Mouse (Mus musculus) CD4-positive helper T cell, adult 2 months (primary cell): ENCODE data around the gene Tbc1d14.

Experiments
- DNase-seq: peaks from one replicate; pipeline ENCODE4 v3.0.0-alpha.2; 2012; ENCODE audit warnings: low read depth, missing footprints, low spot score

Gene Tbc1d14

DNA sequence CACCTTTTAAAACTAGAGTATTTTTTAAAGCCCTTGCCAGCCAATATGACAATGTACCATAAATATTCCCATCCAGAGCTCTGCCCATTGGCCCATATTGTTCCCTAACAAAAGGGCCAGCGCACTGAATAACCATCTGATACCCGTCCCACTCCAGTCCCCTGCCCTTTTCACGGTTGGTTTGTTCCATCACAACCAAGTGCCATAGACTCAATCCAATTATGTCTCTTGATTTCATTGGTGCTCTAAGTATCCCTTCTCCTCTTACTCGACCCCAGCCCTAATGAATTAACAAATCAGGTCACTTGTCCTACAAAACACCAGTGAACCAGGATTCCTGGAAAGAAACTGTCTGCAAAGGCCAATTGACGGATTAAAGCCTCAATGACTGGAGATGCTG lies 129.7 kb downstream of the Tbc1d14 start:
- no peak for DNase-seq

DNA sequence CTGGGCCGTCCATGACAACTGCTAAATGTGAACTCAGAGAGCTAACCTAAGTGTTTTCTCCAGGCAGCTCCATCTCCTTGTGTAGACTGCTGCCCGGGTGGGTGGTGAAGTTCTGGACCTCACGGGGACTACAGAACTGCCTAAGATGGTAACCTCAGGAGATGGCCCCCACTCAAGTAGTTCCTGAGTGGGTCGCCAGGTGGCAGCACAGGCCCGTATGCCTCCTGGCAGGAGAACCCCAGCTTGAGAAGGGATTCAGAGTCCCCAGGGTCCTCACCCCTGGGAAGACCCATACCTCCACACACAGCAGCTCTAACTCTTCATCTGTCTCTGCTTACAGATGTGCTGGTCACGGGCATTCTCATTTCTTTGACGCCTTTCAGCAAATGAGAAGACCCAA lies 130.3 kb downstream of the Tbc1d14 start:
- peak; percentile 82 for DNase-seq

DNA sequence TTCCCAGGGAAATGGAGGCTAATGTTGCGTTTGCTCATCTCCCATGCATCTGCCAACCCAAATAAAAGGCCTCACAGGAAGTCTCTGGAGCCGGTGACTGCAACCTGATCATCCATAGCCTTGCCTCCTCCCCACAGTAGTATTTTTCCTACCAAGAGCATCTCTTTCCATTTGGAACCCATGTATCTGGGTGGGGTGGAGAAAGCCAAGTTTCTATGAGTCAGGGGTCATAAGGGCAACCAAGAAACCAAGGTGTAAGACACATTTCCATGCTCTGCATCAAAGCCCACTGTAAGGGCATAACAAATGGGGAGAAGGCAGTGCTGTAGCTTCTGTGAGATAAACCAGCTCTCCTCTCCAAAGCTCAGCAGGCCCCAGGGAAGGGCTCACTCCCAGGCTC lies 131.8 kb downstream of the Tbc1d14 start:
- DNase-seq, result no peak

DNA sequence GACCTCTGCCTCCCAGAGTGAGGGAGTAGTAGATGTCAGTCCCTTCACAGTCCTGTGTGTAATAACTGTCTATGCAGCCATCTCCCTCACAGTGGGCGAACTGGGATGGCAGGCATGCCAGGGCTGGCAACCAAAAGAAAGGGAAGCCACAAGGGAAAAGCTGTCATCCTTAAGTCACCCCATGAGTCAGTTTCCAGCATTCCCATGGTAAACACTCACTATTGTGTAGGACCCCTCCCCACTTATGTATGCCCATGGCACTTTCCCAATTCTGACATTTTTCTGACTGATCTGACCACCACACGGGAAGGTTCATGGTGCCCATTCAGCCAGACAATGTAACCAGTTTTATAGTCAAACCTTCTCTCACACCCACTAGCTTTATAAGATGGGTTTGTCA lies 132.4 kb downstream of the Tbc1d14 start:
- no peak for DNase-seq

DNA sequence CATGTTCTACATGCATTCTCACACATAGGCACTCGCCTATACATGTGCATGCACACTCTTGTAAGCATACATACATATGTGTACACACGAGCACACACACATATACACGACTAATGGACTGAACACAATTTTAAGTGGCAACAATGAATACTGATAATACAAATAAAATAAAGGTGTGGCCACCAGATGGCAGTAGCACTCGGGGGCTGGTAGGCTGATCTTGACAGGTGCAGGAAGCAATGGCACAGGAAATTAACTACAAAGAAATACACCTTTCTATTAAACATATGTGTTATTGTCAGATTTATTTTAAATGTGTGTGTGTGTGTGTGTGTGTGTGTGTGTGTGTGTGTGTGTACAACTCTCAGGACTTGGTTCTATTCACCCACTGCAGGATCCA lies 134.2 kb downstream of the Tbc1d14 start:
- DNase-seq, result peak; percentile 71

DNA sequence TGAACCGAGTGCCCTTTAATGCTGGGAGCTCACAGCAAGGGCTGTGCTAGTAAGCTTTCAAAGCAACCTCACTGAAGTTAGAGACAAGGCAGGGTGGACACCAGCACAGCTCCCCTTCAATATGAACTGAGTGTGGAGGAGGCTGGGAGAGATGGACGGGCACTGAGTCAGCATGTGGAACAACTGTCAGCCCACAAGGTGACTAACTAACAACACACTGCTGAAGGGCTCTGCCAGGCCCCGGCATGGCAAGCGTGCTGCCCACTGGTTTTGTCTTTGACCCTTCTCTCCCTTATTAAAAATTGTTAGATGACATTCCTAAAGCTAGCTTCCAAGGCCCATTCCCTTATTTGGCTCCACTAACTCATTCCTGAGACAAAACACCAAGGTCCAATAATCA lies 135.4 kb downstream of the Tbc1d14 start:
- no peak for DNase-seq

DNA sequence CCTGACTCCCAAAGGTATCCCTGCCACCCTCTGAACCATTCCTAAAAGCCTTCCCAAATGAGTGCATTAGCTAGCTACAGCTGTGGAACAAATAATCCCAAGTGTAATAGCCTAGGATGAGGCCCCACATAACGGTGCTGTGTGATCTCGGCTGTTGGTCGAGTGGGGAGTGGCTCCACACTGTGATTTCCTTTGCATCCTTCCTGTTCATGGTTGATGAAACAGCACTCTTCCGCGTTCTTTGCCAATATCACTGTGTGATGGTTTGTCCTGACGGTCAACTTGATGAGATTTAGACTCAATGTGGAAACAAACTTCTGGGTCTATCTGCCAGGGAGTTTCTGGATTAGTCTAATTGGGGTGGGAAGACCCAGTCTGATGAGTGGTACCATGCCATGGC lies 140.3 kb downstream of the Tbc1d14 start:
- DNase-seq, result no peak

DNA sequence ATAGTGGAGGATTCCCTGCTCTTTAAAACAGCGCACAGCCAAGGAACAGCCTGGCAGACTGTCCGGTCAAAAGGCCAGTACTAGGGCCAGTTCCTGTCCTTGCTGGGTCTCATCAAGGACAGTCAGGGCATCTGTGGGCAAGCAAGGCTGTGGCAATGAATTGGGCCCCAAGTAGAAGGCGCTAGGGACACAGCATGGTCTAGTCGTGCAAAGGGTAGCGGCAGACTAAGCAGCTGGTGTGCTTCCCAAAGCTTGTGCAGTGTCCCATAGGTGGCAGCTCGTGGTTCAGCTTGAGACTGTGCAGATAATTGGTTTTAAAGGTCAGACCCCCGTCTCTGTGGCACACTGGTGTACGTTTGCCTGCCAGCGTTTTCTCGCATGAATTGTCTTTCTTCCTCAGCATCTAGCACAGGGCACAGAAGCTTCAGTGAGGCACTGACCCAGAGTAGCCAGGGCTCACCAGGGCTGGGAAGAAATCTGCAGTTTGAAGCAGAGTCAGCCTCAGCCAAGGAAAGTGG lies 141.1 kb downstream of the Tbc1d14 start:
- DNase-seq, result no peak

DNA sequence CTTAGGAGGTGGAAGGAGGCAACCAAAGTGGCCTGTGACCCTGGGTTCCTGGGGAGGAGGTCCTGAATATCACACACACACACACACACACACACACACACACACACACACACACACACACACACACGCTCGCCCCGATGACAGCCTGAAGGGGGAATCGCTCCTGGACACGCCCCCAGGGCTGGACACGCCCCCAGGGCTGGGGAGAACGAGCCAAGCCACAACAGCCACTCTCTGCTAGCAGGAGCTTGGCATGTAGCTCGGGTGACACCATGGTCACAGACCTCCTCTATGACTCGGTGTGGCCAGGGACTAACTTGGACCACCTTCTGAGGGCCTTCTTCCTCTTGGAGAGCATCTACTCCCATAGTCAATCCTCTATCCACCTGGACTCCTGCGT lies 142.0 kb downstream of the Tbc1d14 start:
- no peak for DNase-seq

DNA sequence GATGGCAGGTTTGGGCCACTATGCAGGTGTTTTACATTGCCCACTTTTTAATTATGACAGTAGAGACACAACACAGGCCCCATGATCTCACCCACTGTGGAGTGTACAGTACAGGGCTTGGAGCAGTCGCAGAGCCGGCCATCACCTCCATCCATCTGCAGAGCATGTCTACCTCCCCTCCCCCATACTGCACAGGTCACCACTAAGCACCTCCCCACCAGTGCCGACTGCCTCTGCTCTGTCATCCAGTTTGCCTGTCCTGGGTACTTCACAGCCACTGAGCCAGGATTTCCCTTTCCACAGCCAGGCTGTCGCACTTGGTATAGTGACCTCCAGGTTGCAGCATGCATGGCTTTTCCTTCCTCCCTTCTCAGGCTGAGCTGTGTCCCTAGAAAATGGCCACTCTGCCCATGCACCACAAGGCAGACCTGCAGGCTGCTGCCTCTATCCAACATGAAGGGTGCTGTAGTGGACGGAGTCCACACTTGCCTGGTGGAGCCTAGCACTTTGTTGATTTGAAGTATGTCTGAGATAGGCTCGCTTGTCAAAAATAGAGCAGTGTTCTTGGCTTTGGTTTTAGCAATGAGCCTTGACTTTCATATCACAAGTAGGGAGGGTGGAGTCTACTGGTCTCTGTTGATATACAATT lies 143.2 kb downstream of the Tbc1d14 start:
- DNase-seq, result no peak

DNA sequence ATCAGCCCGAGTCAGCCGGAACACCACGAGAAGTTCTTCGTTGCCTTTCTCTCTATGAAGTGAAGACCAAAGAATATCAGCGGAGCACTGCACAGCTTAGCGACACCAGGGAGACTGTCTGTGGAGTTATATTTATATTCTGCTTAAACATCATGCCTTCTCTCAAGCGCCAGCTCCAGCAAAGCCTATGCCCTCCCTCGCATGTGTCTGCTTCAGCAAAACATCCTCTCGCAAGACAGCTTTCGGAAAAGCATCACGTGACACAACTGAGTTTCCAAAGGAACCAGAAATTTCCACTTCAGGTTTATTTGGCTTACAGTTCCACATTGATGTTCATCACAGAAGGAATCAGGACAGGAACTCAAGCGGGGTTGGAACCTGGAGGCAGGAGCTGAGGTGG lies 145.2 kb downstream of the Tbc1d14 start:
- no peak for DNase-seq

DNA sequence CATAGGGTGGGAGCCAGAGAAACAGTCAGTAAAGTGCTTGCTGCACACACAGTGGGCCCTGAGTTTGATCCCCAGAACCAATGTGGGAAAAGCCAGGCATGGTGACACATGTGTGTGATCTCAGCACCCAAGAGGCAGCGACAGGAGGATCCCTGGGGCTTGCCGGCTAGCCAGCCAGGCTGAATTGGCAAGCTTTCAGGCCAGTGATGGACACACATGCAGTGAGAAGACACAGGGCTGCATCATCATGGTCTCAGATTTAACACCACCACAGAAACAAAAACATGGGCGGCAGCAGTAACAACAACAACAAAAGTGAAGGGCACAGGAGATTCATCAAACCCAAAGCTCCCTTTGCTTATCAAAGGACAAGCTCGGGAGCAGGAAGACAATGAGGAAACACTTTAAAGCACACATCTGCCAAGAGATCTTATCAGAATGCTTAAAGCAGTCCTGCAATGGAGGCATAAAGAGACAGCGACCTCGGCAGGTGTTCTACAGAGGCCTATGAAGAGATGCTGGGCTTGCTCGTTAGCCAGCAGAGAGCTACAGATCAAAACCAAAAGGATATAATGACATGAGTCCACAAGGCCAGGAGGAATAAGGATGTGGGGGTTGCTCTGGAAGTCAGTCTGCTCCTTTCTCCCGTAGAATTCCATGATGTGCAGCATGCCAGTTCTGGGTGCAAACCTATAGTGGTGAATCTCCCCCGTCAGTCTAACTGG lies 146.7 kb downstream of the Tbc1d14 start:
- DNase-seq, result no peak

DNA sequence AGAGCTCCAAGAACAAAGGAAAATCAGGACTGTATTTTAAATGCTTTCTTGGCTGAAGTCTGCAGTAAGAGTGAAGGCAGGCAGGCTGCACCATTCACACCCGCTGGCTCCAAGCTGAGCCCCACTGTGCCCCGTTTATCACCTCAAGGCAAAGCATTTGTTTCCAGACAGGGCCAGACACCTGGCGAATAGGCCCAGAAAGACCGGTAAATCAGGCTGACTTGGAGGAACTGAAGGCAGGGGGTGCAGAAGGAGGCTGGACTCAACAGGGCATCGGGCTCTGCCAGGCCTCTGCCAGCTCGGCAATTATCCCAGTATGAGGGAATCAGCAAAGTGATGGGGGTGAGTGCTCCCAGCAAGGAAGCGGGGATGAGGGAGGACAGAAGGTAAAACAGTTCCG lies 148.0 kb downstream of the Tbc1d14 start:
- no peak for DNase-seq

DNA sequence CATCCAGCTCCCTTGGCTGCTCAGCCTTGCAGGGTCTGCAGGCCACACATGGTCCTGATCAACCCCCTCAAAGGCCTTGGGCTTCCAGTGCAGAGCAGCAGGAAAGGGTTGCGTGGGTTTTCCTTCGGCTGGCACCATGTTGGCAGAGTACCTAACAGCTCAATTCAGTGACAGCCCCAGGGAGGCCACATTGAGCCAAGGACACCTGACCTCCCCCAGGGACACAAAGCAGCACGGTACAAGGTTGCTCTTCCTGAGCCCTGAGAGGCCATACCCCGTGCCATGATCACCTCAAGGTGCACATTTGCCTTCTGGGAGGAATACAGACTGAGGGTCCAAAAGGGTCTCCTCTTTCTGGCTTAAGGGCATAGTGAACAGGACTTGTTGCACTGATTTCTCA lies 148.5 kb downstream of the Tbc1d14 start:
- DNase-seq, result no peak

DNA sequence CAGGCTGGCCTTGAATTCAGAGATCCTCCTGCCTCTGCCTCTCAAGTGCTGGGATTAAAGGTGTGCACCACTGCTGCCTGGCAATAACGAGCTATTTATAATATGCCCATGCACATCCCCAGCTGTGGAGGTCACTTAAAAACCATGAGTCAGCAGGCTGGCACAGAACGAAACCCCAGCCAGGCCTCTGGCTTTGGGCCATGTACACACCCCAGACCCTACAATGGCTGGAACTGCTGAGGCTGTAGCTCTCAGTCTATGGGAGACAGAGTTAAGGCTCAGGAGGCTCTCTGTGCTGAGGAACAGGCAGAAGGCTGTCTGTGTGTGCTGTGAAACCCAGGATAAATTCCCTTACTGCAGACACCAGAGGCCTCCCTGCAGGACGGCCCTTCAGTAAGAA lies 152.3 kb downstream of the Tbc1d14 start:
- no peak for DNase-seq
